8 mouse cellular contexts compared by ENCODE assay signal in genomic region chr19:44314871-44315414, GRCm38 (mm10). TPM values are rescaled to one million over a fixed set of nuclear protein-coding genes. Genes with fewer than 3 reads are reported as not detected.
DNase-seq lines count a peak whose midpoint lies in the region; ATAC-seq and TF ChIP-seq lines count a peak whose summit lies in the region.

No protein-coding gene starts in this region.

- peaks cover 10% of the 10 kb centered on the region for H3K36me3 ChIP-seq in megakaryocyte, embryonic 14.5 days (replicated peaks; ENCODE audit: low read length)
- H3K36me3 ChIP-seq in hindbrain, embryonic 12.5 days: peaks cover 2% of the 10 kb centered on the region; the same call in 1 of the 2 replicates
- no peaks in the 10 kb centered on the region; the same call in 1 of the 2 replicates for H3K36me3 ChIP-seq in limb, embryonic 13.5 days
- no peaks in the 10 kb centered on the region for H3K36me3 ChIP-seq in midbrain, embryonic 15.5 days (replicated peaks)

- peak overlapping the region; percentile 67 for H3K4me2 ChIP-seq in hindbrain, embryonic 12.5 days (replicated peaks)
- peak overlapping the region; percentile 85 for H3K4me2 ChIP-seq in limb, embryonic 13.5 days (replicated peaks)
- H3K4me2 ChIP-seq in midbrain, embryonic 15.5 days: peak overlapping the region; percentile 94

- peak overlapping the region; percentile 78 for H3K27ac ChIP-seq in bone marrow macrophage, adult 2 months (ENCODE audit: insufficient read depth, low read depth, low read length)
- peak overlapping the region; percentile 0; the same call in 1 of the 2 replicates for H3K27ac ChIP-seq in hindbrain, embryonic 12.5 days
- peak overlapping the region; percentile 72 for H3K27ac ChIP-seq in limb, embryonic 13.5 days
- H3K27ac ChIP-seq in midbrain, embryonic 15.5 days: peak overlapping the region; percentile 63

- under 1% methylated on average over 11 of the region's 11 CpGs for WGBS in hindbrain, embryonic 12.5 days
- under 1% methylated on average over 11 of the region's 11 CpGs for WGBS in limb, embryonic 13.5 days
- WGBS in midbrain, embryonic 15.5 days: under 1% methylated on average over 11 of the region's 11 CpGs

- H3K4me3 ChIP-seq in megakaryocyte, embryonic 14.5 days (replicated peaks): peak overlapping the region; percentile 90
- H3K4me3 ChIP-seq in bone marrow macrophage, adult 2 months (ENCODE audit: insufficient read depth, low read length): peak overlapping the region; percentile 57
- peak overlapping the region; percentile 38 for H3K4me3 ChIP-seq in hindbrain, embryonic 12.5 days
- peak overlapping the region; percentile 54 for H3K4me3 ChIP-seq in limb, embryonic 13.5 days
- peak overlapping the region; percentile 54 for H3K4me3 ChIP-seq in midbrain, embryonic 15.5 days

- DNase-seq in forelimb bud, embryonic 11.5 days (ENCODE audit: low read depth, low spot score): peak; percentile 34
- no peak for DNase-seq in right cerebral cortex, postnatal 36 days (ENCODE audit: low spot score in 2 of 2)

- no peak for TF ChIP-seq POLR2A in bone marrow macrophage, adult 2 months (IDR thresholded peaks at IDR 0.05; ENCODE audit: borderline replicate concordance, low read depth, low read length)

- no peaks in the 10 kb centered on the region for H3K27me3 ChIP-seq in megakaryocyte, embryonic 14.5 days (replicated peaks)
- H3K27me3 ChIP-seq in hindbrain, embryonic 12.5 days: no peaks in the 10 kb centered on the region
- no peaks in the 10 kb centered on the region for H3K27me3 ChIP-seq in limb, embryonic 13.5 days
- no peaks in the 10 kb centered on the region for H3K27me3 ChIP-seq in midbrain, embryonic 15.5 days (replicated peaks)

- no peak for ATAC-seq in megakaryocyte, adult 5-6 weeks (ENCODE audit: poor library complexity, severe bottlenecking)
- peak; percentile 71 for ATAC-seq in hindbrain, embryonic 12.5 days (ENCODE audit: low FRiP score)
- peak; percentile 83 for ATAC-seq in limb, embryonic 13.5 days (ENCODE audit: low FRiP score, low read depth)
- peak; percentile 86 for ATAC-seq in midbrain, embryonic 15.5 days (replicated peaks)

- H3K4me1 ChIP-seq in megakaryocyte, embryonic 14.5 days: peaks cover 38% of the 10 kb centered on the region
- peaks cover 13% of the 10 kb centered on the region for H3K4me1 ChIP-seq in bone marrow macrophage, adult 2 months (ENCODE audit: control insufficient read depth, insufficient read depth, low read length)
- H3K4me1 ChIP-seq in hindbrain, embryonic 12.5 days: peaks cover 22% of the 10 kb centered on the region
- H3K4me1 ChIP-seq in limb, embryonic 13.5 days: peaks cover 12% of the 10 kb centered on the region
- H3K4me1 ChIP-seq in midbrain, embryonic 15.5 days: peaks cover 22% of the 10 kb centered on the region

- no peak for TF ChIP-seq CTCF in bone marrow macrophage, adult 2 months (IDR thresholded peaks at IDR 0.05; ENCODE audit: low read depth, low read length)

- peak overlapping the region; percentile 39 for H3K9ac ChIP-seq in hindbrain, embryonic 12.5 days
- peak overlapping the region; percentile 65 for H3K9ac ChIP-seq in limb, embryonic 13.5 days
- peak overlapping the region; percentile 64 for H3K9ac ChIP-seq in midbrain, embryonic 15.5 days

- H3K9me3 ChIP-seq in megakaryocyte, embryonic 14.5 days: peaks cover 10% of the 10 kb centered on the region
- no peaks in the 10 kb centered on the region for H3K9me3 ChIP-seq in hindbrain, embryonic 12.5 days (replicated peaks)
- H3K9me3 ChIP-seq in limb, embryonic 13.5 days: 0 out of 2 replicates have a peak, but pooled peaks cover 5% of the 10 kb centered on the region
- no peaks in the 10 kb centered on the region for H3K9me3 ChIP-seq in midbrain, embryonic 15.5 days

RNA-seq across cellular contexts. Expression of gene Scd4, which starts 17.9 kb away (rescaled TPM):
- not detected in 2 replicates for polyA plus RNA-seq in megakaryocyte, embryonic 14.5 days (2012; ENCODE audit: insufficient read depth, low replicate concordance)
- total RNA-seq in megakaryocyte, adult 5-6 weeks (2015): 0.40 TPM in 1 of 2 replicates, not detected in the other
- total RNA-seq in megakaryocyte, adult 5-6 weeks (2017): 0.12 TPM in 1 of 2 replicates, not detected in the other
- not detected in 2 replicates for polyA plus RNA-seq in bone marrow macrophage, adult 2 months (2012; ENCODE audit: insufficient read depth, insufficient read length, missing spikeins)
- polyA plus RNA-seq in hindbrain, embryonic 12.5 days (2016; fragmentation: Nextera tagmentation; extraction: Ambion mirVana): 0.07 and 0.10 TPM in 2 replicates
- 0.13 and 0.14 TPM in 2 replicates for polyA plus RNA-seq in limb, embryonic 13.5 days (2015; fragmentation: Nextera tagmentation; extraction: Ambion mirVana)
- polyA plus RNA-seq in midbrain, embryonic 15.5 days (2015; fragmentation: Nextera tagmentation; extraction: Ambion mirVana): 0.08 and 0.13 TPM in 2 replicates

RNA-seq across cellular contexts. Expression of gene Scd2, which starts 21.5 kb away (rescaled TPM):
- 6.4 and 14.5 TPM in 2 replicates for polyA plus RNA-seq in megakaryocyte, embryonic 14.5 days (2012; ENCODE audit: insufficient read depth, low replicate concordance)
- total RNA-seq in megakaryocyte, adult 5-6 weeks (2015): 30.0 and 33.3 TPM in 2 replicates
- 26.9 and 28.9 TPM in 2 replicates for total RNA-seq in megakaryocyte, adult 5-6 weeks (2017)
- 6.7 and 7.7 TPM in 2 replicates for polyA plus RNA-seq in bone marrow macrophage, adult 2 months (2012; ENCODE audit: insufficient read depth, insufficient read length, missing spikeins)
- 404 and 420 TPM in 2 replicates for polyA plus RNA-seq in hindbrain, embryonic 12.5 days (2016; fragmentation: Nextera tagmentation; extraction: Ambion mirVana)
- polyA plus RNA-seq in limb, embryonic 13.5 days (2015; fragmentation: Nextera tagmentation; extraction: Ambion mirVana): 197 and 219 TPM in 2 replicates
- polyA plus RNA-seq in midbrain, embryonic 15.5 days (2015; fragmentation: Nextera tagmentation; extraction: Ambion mirVana): 251 and 253 TPM in 2 replicates

Comparison
In these comparisons a context has a peak if more than half of its experiments do, and no peak if none do; other contexts are left out.
1. H3K4me3 ChIP-seq: peak in every context shown above with its lines; median percentile 90 in megakaryocyte, embryonic 14.5 days; 57 in bone marrow macrophage, adult 2 months; 54 in limb, embryonic 13.5 days; 54 in midbrain, embryonic 15.5 days; 38 in hindbrain, embryonic 12.5 days.
2. H3K27ac ChIP-seq: peak in every context shown above with its lines; median percentile 78 in bone marrow macrophage, adult 2 months; 72 in limb, embryonic 13.5 days; 63 in midbrain, embryonic 15.5 days; 0 in hindbrain, embryonic 12.5 days.
3. RNA of gene Scd2, which starts 21.5 kb away (polyA plus RNA-seq): 404 to 420 TPM in hindbrain, embryonic 12.5 days, 251 to 253 TPM in midbrain, embryonic 15.5 days and 197 to 219 TPM in limb, embryonic 13.5 days; 6.4 to 14.5 TPM in megakaryocyte, embryonic 14.5 days and 6.7 to 7.7 TPM in bone marrow macrophage, adult 2 months; every median in the first group is over 10 times any median in the second.
4. Peak in every context shown above with its lines, with median percentiles within 50 percentile points of each other: H3K4me2 ChIP-seq and H3K9ac ChIP-seq.